Mouse (Mus musculus) retina, postnatal 1 day (tissue): ENCODE results near the gene AL732309.1.

Experiments
- DNase-seq: peaks from one replicate; pipeline ENCODE4 v3.0.0-alpha.2; 2012

AL732309.1 gene

DNA sequence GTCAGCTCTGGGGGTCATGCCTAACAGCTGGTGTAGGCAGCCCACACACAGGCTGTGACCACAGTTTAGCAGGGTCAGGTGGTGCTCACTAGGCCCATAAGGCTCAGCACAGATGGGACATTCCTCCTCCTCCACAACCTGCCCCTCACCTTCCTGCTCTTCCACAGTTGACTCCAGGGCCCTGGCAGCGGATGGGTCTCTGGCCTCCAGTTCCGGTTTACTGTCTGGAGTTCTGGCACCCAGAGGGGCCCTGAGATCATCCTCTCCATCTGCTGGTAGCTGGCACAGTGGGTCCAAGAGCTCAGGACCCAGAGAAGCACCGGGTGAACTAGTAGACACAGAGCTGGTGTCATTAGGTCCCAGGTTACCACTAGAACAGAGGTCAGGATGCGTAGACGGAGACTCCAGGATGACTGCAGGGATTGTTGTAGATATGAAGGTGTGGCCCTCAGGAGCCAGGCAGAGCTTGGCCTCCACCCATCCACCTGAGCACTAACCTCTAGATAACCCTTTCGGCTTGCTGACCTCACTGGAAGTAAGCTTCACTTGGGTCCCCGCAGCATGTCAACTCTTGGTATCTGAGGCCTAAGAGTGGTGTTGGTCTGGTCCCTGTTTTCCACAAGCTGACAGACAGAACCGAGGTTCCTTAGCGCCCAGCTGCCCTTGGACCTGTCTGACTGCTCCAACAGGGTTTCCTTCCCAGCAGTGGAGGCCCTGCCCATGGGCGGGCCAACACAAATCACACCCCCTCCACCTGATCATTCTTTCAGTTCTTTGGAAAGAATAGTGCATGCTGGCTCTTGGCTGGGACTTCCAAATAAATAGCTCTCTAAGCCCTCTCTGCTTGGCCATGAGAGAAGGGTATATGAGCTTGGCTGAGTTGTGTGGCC, at the start of gene AL732309.1:
AL732309.1 (minus strand) TSS at position 681 of the 890 bp plus-strand sequence.
- DNase-seq = no peak

- no peak for DNase-seq
Measured at GRCm38 (mm10) chr2:25293706-25294105, 47.0 kb upstream of the AL732309.1 start.

GRCm38 (mm10) chr2:25292856-25293255, 46.2 kb upstream of the AL732309.1 start:
- DNase-seq = peak; percentile 84

GRCm38 (mm10) chr2:25292054-25292544, 45.4 kb upstream of the AL732309.1 start:
- no peak for DNase-seq

DNA sequence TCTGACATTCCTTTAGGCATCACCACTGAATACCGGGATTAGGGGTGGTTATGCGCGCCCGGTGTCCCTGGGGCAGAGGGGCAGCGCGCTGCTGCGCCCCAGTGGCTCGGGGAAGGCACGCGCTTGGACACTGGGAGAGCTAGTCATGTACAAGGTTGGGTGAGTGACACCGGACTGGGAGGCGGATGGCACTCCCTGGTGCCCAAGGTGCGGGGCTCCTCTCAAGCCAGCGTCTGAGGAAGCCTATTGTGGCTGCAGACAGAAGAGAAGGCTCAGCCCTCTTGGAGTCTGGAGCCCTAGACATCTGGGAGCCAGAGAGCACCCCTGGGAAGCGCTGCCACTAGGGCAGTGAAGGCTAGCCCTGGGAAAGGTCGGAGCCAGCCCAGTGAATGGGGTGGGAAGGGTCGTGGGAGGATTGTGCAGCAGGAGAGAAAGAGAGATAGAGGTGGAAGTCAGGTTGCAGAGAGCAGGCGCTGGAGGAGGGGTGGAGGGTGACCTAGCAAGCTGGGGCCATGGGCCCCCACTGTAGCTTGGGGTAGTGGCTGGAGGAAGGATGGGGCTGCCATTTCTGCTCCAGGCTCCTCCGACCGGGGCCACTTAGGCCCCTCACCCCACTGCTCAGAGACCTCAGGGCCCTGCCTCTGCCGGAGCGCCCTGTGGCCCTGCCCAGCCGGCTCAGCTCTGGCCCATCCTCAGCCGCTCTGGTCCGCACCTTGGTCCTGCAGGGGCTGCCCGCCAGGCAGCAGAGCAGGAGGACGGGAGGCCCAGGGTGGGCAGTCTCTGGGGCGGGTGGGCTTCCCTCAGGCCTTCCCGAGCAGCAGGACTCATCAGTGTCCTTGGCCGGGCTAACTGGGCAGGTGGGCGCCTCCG, 44.8 kb upstream of the AL732309.1 start:
- DNase-seq = no peak

DNA sequence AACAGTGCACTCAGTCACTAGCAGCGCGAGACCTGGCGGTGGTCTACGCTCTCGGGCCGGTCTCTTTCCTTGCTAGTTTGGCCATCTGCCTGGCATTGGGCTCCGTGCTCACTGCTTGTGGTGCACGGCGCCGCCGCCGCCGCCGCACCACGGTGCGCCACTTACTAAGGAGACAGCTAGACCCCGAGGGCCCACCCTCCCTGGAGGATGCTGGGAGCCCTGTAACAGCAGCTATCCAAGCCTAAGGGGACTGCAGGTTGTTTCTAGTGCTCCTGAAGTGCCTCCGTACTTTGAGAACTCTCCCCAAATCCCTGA, 44.1 kb upstream of the AL732309.1 start:
- DNase-seq = no peak

- DNase-seq = peak; percentile 44
Measured at GRCm38 (mm10) chr2:25290101-25290815, 43.6 kb upstream of the AL732309.1 start.

DNA sequence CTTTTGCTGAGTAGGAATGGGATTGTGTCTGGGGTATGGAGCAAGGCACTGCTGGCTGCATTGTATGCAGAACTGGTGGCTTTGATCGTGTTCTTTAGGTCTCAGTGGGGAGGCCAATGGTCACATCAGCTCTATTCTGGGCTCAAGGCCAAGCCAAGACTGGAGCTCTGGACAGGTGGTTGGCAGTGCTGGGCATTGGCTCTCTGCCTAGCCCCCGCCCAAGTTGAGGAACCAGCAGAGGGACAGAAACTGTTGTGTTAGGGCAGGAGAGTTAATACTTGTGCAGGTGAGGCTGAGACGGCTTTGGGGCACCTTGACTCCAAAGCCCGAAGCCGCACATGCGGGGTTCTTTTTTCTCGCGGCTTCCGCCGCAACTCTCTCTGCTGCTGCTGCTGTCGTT, 43.0 kb upstream of the AL732309.1 start, which contains the start of gene Lrrc26:
Lrrc26 (plus strand) TSS at position 265 of the 400 bp plus-strand sequence.
- no peak for DNase-seq

- no peak for DNase-seq
Measured at GRCm38 (mm10) chr2:25288734-25289345, 42.2 kb upstream of the AL732309.1 start.

DNA sequence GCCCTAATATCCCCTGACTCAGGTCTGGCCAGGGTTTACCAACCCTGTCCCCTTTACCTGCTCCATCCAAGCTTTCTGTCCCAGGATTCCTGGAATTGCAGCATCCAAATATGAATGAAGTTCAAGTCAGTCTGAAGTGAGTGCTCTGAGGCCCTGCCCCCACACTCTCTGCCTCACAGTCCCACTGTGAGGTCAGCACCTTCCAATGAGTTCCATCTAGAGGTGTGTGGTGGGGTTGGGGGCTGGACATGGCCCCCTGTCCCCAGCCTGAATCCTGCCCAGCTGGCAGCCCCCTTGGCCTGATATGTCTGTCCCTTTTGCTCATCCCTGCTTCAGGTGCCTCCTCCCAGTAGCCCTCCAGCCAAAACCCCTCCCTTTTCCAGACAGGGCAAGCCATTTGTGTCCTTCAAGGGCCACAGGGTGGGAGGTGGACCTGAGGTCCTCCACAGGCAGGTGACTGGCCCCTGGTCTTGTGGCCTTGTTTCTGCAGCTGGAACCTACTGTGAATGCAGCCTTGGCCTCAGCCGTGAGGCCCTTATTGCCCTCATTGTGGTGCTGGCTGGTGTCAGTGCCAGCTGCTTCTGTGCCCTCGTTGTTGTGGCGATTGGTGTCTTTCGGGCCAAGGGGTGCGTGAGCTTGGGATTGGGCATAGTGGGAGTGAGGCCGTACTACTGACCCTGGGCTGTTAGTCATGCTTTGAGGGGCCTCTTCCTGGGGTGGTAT, 41.4 kb upstream of the AL732309.1 start, which contains the start of gene Tmem210:
Tmem210 (plus strand) TSS at position 219 of the 723 bp plus-strand sequence.
- no peak for DNase-seq

DNA sequence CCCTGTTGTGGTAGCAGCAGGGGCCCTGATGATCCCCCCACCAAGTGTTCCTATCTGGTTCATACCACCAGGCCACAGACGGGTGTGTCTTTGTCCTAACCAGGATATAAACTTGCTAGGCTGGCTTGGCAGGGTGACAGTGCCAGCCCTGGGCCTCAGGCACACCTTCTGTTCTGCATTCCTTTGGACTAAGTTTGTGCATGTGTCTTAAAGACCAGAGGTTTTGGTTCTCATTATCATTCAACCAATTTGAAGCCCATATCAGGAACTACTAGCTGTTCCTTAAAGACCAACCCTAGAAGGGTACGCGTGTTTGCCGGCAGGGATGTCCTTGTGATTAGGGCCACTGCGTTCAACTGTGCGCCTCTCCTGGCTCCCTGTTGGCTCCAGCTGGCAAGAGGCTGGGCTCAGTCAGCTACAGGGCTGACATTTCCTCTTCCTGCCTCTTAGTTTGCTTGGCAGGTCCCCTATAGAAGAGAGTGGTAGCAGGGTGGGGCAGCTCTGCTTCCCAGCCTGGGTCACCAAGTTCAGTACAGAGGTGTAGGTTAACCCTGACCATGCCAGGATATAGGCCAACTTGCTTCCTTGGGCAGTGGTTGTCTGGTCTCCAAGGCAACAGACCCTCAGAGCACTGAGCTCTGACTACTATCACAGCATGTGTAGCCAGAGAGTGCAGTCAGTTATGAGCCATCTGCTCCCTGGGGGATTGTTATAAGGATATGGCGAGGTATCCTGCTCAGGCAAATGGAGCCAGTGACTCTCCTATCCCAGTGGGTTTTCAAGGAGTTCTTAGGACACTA, 40.4 kb upstream of the AL732309.1 start:
- DNase-seq = no peak

DNA sequence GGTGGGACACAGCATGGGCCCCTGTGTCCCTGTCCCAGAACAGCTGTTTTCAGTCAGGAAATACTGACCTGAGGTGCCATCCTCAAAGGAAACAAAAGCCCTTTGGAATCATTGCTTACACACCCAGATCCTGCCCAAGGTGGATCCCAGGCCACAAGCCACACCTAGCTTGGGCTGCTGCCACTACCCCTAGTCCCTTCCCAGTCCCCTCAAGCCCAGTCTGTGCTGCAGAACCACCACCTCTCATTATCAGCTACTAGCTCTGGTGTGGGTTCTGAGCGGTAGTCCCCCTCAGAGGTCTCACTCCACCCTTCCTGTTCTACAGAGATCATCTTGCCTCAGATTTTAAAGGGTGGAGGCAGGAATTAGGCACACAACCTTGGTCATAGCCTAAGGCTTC, 39.7 kb upstream of the AL732309.1 start:
- DNase-seq = no peak

DNA sequence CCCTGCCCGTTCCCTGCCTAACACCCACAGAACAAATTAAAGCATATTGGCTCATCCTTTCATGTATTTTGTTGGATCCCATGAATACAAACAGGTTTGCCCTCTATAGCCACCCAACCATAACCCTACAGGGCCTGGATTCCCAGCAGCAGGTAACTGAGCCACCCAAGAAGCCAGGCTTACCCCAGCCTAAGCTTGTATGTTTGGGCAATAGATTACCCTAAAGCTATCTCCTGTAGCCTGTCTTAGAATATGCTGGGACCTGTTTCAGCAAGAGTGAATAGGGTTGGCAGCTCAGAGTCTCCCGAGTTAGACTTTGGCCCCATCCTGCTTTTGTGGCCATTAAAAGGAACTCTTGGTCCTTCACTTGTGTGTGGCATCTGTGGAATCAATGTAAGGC, 38.9 kb upstream of the AL732309.1 start:
- DNase-seq = no peak

- peak; percentile 90 for DNase-seq
Measured at GRCm38 (mm10) chr2:25278928-25279882, 32.5 kb upstream of the AL732309.1 start.

DNA sequence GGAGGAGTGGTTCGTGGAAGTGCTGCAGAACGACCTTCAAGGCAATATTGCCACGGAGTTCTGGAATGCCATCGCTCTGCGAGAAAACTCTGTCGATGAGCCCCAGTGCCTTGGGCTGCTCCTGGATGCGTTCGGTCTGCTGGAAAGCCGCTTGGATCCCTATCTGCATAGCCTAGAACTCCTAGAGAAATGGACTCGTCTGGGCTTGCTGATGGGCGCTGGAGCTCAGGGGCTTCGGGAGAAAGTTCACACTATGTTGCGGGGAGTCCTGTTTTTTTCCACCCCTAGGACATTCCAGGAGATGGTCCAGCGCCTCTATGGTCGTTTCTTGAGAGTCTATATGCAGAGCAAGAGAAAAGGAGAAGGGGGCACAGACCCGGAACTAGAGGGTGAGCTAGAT, 26.3 kb upstream of the AL732309.1 start:
- DNase-seq = no peak

DNA sequence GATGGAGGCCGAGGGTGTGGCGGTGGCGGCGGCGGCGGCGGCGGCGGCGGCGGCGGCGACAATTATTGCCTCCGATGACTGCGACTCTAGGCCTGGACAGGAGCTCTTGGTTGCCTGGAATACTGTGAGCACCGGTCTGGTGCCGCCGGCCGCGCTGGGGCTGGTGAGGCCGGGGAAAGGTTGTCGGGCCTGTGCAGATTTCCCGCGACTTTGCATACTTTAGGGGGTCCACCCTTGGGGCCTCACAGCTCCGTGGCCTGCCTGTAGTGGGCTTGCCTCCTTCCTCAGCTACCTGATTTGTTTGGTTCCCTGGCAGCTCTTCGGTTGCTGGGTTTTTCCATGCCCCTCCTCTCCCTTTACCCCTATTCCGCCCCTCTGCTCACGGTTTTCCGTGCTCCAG, 25.9 kb upstream of the AL732309.1 start:
- no peak for DNase-seq

GRCm38 (mm10) chr2:25271827-25272511, 25.3 kb upstream of the AL732309.1 start, which contains the start of the genes Ssna1 and Anapc2:
Gene Ssna1, minus strand, starts transcription at chr2:25272438.
Gene Anapc2, plus strand, starts transcription at chr2:25272478.
- DNase-seq = peak; percentile 98

DNA sequence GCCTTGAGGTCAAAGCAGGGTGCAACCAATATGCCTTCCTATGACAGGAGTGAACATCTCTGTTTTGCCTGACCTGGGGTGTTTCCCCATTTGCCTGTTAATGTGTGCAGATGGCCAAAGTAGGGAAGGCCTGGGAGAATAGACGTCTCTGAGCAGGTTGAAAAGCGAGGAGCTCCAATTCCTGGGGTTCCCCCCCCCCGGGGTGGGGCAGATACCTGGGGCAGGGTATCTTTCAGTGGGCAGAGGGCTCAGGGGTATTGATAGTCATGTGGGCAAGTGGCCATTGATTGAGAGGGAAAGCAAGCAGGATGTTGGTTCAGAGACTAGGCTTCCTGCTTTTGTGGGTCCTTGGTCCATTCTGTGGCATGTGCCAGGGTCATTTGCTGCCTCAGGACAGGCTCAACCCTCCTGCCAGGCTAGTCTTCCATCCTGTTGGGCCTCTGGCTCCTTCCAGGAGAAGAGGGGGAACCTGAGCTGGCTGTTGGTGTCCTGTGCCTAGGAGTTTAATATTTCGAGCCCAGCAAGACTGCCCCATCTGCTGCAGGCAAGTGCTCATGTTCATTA, 21.2 kb upstream of the AL732309.1 start:
- no peak for DNase-seq
